10 mouse cellular contexts compared by ENCODE assay signal in genomic region chr12:5219913-5220575, GRCm38 (mm10).
A peak's percentile ranks its signal among the peaks of the same experiment; 100 is the strongest.
DNase-seq lines count a peak whose midpoint lies in the region; ATAC-seq and TF ChIP-seq lines count a peak whose summit lies in the region.
"Had no signal": no experiment of that assay in that cellular context is flagged by ENCODE, and none has a peak within 500 bp of the region (broad histone marks: within the 10 kb centered on the region; RNA-seq: fewer than 3 reads in every experiment).

No protein-coding gene starts in this region.

- no peaks in the 10 kb centered on the region for H3K36me3 ChIP-seq in intestine, embryonic 14.5 days (ENCODE audit: control insufficient read depth, insufficient read depth, low read length)
- H3K36me3 ChIP-seq in intestine, postnatal 0 days (ENCODE audit: control insufficient read depth, insufficient read depth), result no peaks in the 10 kb centered on the region
- H3K36me3 ChIP-seq in stomach, embryonic 15.5 days, result no peaks in the 10 kb centered on the region
- no peaks in the 10 kb centered on the region for H3K36me3 ChIP-seq in stomach, postnatal 0 days (ENCODE audit: control insufficient read depth, insufficient read depth, low read length)
- H3K36me3 ChIP-seq in hindbrain, embryonic 15.5 days, result no peaks in the 10 kb centered on the region

- H3K9me3 ChIP-seq in intestine, embryonic 14.5 days (ENCODE audit: control insufficient read depth, low read length), result no peaks in the 10 kb centered on the region
- no peaks in the 10 kb centered on the region for H3K9me3 ChIP-seq in intestine, postnatal 0 days (ENCODE audit: control insufficient read depth)
- no peaks in the 10 kb centered on the region for H3K9me3 ChIP-seq in stomach, embryonic 15.5 days
- H3K9me3 ChIP-seq in stomach, postnatal 0 days (ENCODE audit: control insufficient read depth, low read length), result no peaks in the 10 kb centered on the region
- H3K9me3 ChIP-seq in hindbrain, embryonic 15.5 days, result no peaks in the 10 kb centered on the region

- no peak for TF ChIP-seq EP300 in stomach, postnatal 0 days (optimal IDR thresholded peaks at IDR 0.05)

- H3K4me3 ChIP-seq in intestine, embryonic 14.5 days (ENCODE audit: low read depth, low read length), result no peak overlapping the region
- no peak overlapping the region for H3K4me3 ChIP-seq in intestine, postnatal 0 days (ENCODE audit: low read depth, low read length)
- H3K4me3 ChIP-seq in stomach, embryonic 15.5 days (replicated peaks), result no peak overlapping the region
- no peak overlapping the region for H3K4me3 ChIP-seq in stomach, postnatal 0 days (ENCODE audit: low read depth, low read length)
- H3K4me3 ChIP-seq in hindbrain, embryonic 15.5 days, result no peak overlapping the region
- H3K4me3 ChIP-seq: myocyte had no signal

- 0 out of 2 replicates have a peak, but pooled peaks have one; percentile 36 for ATAC-seq in intestine, embryonic 14.5 days (replicated peaks; ENCODE audit: low FRiP score, low TSS enrichment, low read depth)
- ATAC-seq in intestine, postnatal 0 days, result no peak
- ATAC-seq in stomach, embryonic 15.5 days (ENCODE audit: insufficient read depth, low FRiP score, low read depth), result peak; percentile 45
- no peak; the same call in 1 of the 2 replicates for ATAC-seq in stomach, postnatal 0 days (ENCODE audit: low FRiP score, low TSS enrichment)
- ATAC-seq in hindbrain, embryonic 15.5 days (ENCODE audit: low FRiP score, low read depth), result no peak

- no peak overlapping the region for H3K9ac ChIP-seq in intestine, embryonic 14.5 days (ENCODE audit: low read length)
- H3K9ac ChIP-seq in intestine, postnatal 0 days (ENCODE audit: low read depth, low read length), result no peak overlapping the region
- no peak overlapping the region for H3K9ac ChIP-seq in stomach, embryonic 15.5 days
- H3K9ac ChIP-seq in stomach, postnatal 0 days (ENCODE audit: low read length), result no peak overlapping the region
- no peak overlapping the region for H3K9ac ChIP-seq in hindbrain, embryonic 15.5 days

- H3K4me2 ChIP-seq in intestine, embryonic 14.5 days (ENCODE audit: low read length), result no peak overlapping the region
- no peak overlapping the region for H3K4me2 ChIP-seq in intestine, postnatal 0 days (replicated peaks; ENCODE audit: low read depth)
- no peak overlapping the region for H3K4me2 ChIP-seq in stomach, embryonic 15.5 days
- no peak overlapping the region for H3K4me2 ChIP-seq in stomach, postnatal 0 days (replicated peaks; ENCODE audit: low read depth)
- H3K4me2 ChIP-seq in hindbrain, embryonic 15.5 days, result no peak overlapping the region
- H3K4me2 ChIP-seq: liver, embryonic 11.5 days had no signal

- peak overlapping the region; percentile 33; the same call in 1 of the 2 replicates for H3K27ac ChIP-seq in intestine, embryonic 14.5 days (ENCODE audit: low read depth)
- H3K27ac ChIP-seq in intestine, postnatal 0 days (ENCODE audit: low read depth, low read length), result no peak overlapping the region
- H3K27ac ChIP-seq in stomach, embryonic 15.5 days, result 0 out of 2 replicates have a peak overlapping the region, but pooled peaks have one; percentile 18
- no peak overlapping the region for H3K27ac ChIP-seq in stomach, postnatal 0 days (replicated peaks)
- peak overlapping the region; percentile 71 for H3K27ac ChIP-seq in hindbrain, embryonic 15.5 days (replicated peaks)

- peaks cover 11% of the 10 kb centered on the region; the same call in 1 of the 2 replicates for H3K4me1 ChIP-seq in intestine, embryonic 14.5 days (replicated peaks; ENCODE audit: control insufficient read depth, insufficient read depth, low read length)
- H3K4me1 ChIP-seq in intestine, postnatal 0 days (replicated peaks; ENCODE audit: control insufficient read depth, insufficient read depth, low read length), result no peaks in the 10 kb centered on the region
- H3K4me1 ChIP-seq in stomach, embryonic 15.5 days, result peaks cover 6% of the 10 kb centered on the region; the same call in 1 of the 2 replicates
- no peaks in the 10 kb centered on the region for H3K4me1 ChIP-seq in stomach, postnatal 0 days (replicated peaks; ENCODE audit: control insufficient read depth, insufficient read depth)
- H3K4me1 ChIP-seq in hindbrain, embryonic 15.5 days (replicated peaks), result peaks cover 49% of the 10 kb centered on the region

- DNase-seq in intestine, embryonic 14.5 days (ENCODE audit: low spot score), result no peak
- DNase-seq in stomach, postnatal 0 days (ENCODE audit: low spot score), result no peak
- DNase-seq in ovary, postnatal 14 days (ENCODE audit: low spot score), result no peak
- no peak for DNase-seq in urinary bladder, adult 2 months (ENCODE audit: low spot score)
- DNase-seq: cerebellum, adult 8-10 months had no signal

- TF ChIP-seq CTCF in intestine, postnatal 0 days (IDR thresholded peaks at IDR 0.05; ENCODE audit: low read depth), result no peak
- no peak for TF ChIP-seq CTCF in stomach, postnatal 0 days (IDR thresholded peaks at IDR 0.05; ENCODE audit: low read depth)

- no peaks in the 10 kb centered on the region for H3K27me3 ChIP-seq in intestine, embryonic 14.5 days (replicated peaks; ENCODE audit: control insufficient read depth, insufficient read depth, low read length)
- no peaks in the 10 kb centered on the region for H3K27me3 ChIP-seq in intestine, postnatal 0 days (replicated peaks; ENCODE audit: control insufficient read depth, insufficient read depth, low read length)
- H3K27me3 ChIP-seq in stomach, embryonic 15.5 days (replicated peaks), result no peaks in the 10 kb centered on the region
- H3K27me3 ChIP-seq in stomach, postnatal 0 days (ENCODE audit: control insufficient read depth, insufficient read depth, low read length), result no peaks in the 10 kb centered on the region
- no peaks in the 10 kb centered on the region for H3K27me3 ChIP-seq in hindbrain, embryonic 15.5 days

- WGBS in intestine, embryonic 14.5 days, result 56% methylated on average over 14 of the region's 14 CpGs
- 59% methylated on average over 14 of the region's 14 CpGs for WGBS in intestine, postnatal 0 days
- WGBS in stomach, embryonic 15.5 days, result 57% methylated on average over 14 of the region's 14 CpGs
- WGBS in stomach, postnatal 0 days, result 54% methylated on average over 14 of the region's 14 CpGs
- WGBS in hindbrain, embryonic 15.5 days, result 43% methylated on average over 14 of the region's 14 CpGs

Comparison
In these comparisons a context has a peak if more than half of its experiments do, and no peak if none do; other contexts are left out.
1. ATAC-seq: peak in intestine, embryonic 14.5 days (single experiment) and stomach, embryonic 15.5 days (single experiment); none in intestine, postnatal 0 days (single experiment), stomach, postnatal 0 days (single experiment) and hindbrain, embryonic 15.5 days (single experiment).
2. H3K27ac ChIP-seq: peak in intestine, embryonic 14.5 days (single experiment), stomach, embryonic 15.5 days (single experiment) and hindbrain, embryonic 15.5 days (single experiment); none in intestine, postnatal 0 days (single experiment) and stomach, postnatal 0 days (single experiment).